Mouse (Mus musculus): ENCODE measurements around the gene Egfl8.

DNA sequence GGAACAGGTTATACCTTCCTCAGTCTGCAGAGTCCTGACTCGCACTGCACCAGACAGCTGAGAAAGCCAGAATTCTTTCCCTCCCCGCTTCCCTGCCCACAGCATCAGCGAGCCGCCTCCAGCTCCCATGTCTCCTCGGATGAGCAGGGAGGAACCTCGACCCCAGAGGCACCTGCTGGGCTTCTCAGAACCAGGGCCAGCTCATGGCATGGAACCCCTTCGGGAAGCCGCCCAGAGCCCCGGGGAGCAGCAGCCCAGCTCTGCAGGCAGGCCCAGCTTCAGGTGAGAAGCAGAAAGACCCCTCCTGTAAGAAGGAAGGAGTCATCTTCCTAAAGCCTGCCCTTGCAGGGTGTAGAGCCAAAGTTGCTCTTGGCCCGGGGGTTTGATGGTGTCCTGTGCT lies 36.8 kb upstream of the Egfl8 start:
- TF ChIP-seq POLR2A (IDR thresholded peaks at IDR 0.05; ENCODE audit: low read depth, low read length) (no peak), CTCF (IDR thresholded peaks at IDR 0.05; ENCODE audit: borderline replicate concordance, insufficient read depth, low read length) (no peak)

Measured in embryonic fibroblast, embryonic 13.5 days (primary cell).